Mouse (Mus musculus) sigmoid colon, adult 10 weeks (tissue): ENCODE measurements around the gene Themis3. TPM values are rescaled to one million over a fixed set of nuclear protein-coding genes. Genes with fewer than 3 reads are reported as not detected.

ENCODE experiments used
- polyA plus RNA-seq: library from polyadenylated mRNA; stranded (reverse); fragments of 350-450 nt; fragmentation: Illumina TruSeq; extraction: RNeasy Lipid Tissue Mini Kit (QIAGEN cat#74804); gene quantifications from one replicate; pipeline ENCODE4 v1.2.3, GENCODE M21; 2014; ENCODE audit warnings: low read depth, low replicate concordance

Gene Themis3
- 38.5 TPM for polyA plus RNA-seq

DNA sequence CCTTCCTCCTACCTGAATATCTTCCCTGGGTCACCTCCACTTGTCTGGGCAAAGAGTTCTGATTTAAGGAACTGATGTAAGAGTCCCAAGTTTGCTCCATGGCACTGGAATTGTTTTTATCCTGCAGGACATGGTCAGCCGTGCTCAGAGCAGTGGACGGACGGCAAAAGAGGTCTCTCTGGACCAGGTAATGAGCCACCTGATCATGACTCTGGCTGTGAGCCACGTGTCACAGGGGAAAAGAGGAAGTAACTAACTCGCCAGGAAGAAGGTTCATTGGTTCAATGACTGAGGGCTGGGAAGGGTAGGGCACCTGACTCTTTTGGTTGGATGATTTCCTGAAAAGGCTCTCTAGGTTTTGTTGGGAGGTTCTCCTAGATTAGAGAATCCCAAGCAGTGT, at the start of gene Themis3:
Gene Themis3 (minus strand): TSS at position 187 of the 400 bp plus-strand sequence.

DNA sequence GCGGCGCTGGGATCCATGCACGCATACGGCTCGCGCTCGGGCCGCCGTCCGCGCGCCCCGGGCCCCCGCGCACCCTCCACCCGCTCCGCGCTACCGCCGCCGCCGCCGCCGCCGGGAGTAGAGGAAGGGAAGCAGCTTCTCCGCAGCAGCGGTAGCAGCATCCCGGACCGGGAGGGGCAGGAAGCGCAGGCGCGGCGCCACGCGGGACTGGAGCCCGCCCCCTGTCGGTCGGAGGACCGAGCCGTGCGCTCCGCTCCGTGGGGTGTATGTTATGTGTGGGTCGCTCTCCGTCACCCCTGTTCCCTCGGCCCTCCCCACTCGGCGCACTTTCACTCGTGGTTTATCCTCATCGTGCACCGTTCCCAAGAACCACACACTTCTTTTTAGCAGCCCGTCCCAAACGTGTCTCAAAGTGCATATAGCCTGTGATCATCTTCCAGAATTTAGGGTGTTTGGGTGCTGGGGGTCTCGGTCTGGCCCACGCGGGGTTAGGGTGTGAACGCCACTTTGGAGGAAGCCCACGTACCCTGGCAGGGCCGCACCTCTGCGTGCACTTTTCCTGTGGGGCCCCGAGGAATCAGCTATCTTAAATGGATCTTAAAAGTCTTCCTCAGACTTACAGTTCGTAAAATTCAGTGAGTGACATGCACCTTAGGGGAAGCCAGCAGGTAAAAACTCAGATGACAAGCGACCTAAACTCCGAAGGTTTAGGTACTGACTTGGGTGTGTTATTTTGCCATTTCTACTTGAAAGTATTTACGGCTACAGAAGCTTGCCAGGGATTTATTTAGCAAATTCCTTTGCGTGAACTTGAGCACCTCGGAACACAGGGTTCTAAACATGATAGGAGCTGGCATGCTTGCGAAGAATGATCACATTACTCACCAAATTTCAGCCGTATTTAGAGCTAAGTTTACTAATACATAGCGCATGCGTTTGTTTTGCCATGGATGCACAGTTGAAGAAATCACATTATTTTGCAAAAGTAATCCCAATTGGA, 74.6 kb downstream of the Themis3 start, which contains the start of gene Rab12:
Gene Rab12 (minus strand): TSS at position 176 of the 1,000 bp plus-strand sequence.

Other genes starting within 250 kb of the Themis3 start
- gene Mtcl1, start 144.9 kb downstream of the Themis3 start, polyA plus RNA-seq, result 1.4 TPM
- gene Rab12, start 74.9 kb downstream of the Themis3 start, polyA plus RNA-seq, result 73.0 TPM